Mouse (Mus musculus): Measurements from ENCODE around the gene Wdr74. TPM values are rescaled to one million over a fixed set of nuclear protein-coding genes. Genes with fewer than 3 reads are reported as not detected.
"Not testable (repeated sequence)": the region's sequence is repeated elsewhere in the genome, so short reads cannot be mapped to it uniquely, and the experiment has no call there.

Wdr74 gene
- polyA plus RNA-seq, 1 experiment from 2014 or later = 97.4 TPM

GRCm38 (mm10) chr19:8711506-8711905 is 24.1 kb upstream of the Wdr74 start:
- no peak overlapping the region for H3K27ac ChIP-seq (replicated peaks)
- H3K4me3 ChIP-seq = peak overlapping the region; percentile 74
- H3K4me2 ChIP-seq (replicated peaks) = peak overlapping the region; percentile 73
- no peak for ATAC-seq (replicated peaks)
- no peaks in the 10 kb centered on the region for H3K9me3 ChIP-seq
- H3K4me1 ChIP-seq = peaks cover 32% of the 10 kb centered on the region
- H3K9ac ChIP-seq (replicated peaks) = no peak overlapping the region
- WGBS = 80% methylated on average over 4 of the region's 4 CpGs
- peaks cover 43% of the 10 kb centered on the region for H3K36me3 ChIP-seq
- no peaks in the 10 kb centered on the region for H3K27me3 ChIP-seq

DNA sequence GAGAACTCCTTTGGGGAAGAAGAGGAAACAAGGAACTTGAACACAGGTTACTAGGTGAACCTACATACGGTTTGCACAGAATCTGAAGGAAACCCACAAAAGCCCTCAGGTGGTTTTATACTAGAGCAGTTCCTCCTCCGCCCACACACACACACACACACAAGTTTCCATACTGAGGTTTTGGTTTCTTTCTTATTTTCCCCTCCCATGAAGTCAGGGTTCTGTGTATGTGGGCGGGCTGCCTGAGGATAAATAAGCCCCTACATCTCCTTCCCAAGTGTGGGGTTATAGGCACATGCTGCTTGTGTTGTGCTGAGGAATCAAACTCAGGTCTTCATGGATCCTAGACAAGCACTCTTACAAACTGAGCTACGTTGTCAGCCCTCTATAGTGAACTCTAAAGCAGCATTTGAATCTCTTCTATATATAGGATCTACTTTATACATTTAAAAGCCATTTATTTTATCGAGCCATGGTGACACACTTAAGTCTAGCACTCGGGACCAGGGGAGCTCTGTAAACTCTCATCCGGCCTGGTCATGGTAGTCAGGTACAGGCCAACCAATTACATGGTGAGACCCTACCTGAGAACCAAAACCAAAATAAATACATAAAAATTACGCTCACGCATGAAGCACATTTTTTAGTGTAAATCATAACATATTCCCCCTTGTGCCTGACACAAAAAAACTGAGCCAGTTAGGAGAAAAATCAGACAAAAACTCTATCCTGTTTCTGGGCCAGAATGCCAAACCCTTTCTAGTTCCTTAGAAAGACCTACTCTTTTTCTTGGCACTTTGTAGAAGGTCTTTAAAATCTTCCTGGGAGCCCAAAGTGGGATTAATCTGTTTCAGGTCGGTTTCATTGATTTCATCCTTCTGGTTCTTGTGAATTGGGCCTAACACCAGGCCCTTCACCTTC is 23.4 kb upstream of the Wdr74 start:
- H3K4me3 ChIP-seq = peak overlapping the region; percentile 74
- no peak for ATAC-seq (replicated peaks)
- no peaks in the 10 kb centered on the region for H3K9me3 ChIP-seq
- H3K27me3 ChIP-seq = no peaks in the 10 kb centered on the region
- peaks cover 37% of the 10 kb centered on the region for H3K36me3 ChIP-seq
- peak overlapping the region; percentile 80 for H3K9ac ChIP-seq (replicated peaks)
- peaks cover 32% of the 10 kb centered on the region for H3K4me1 ChIP-seq
- 63% methylated on average over 10 of the region's 10 CpGs for WGBS
- peak overlapping the region; percentile 92 for H3K27ac ChIP-seq (replicated peaks)
- H3K4me2 ChIP-seq (replicated peaks) = peak overlapping the region; percentile 73

DNA sequence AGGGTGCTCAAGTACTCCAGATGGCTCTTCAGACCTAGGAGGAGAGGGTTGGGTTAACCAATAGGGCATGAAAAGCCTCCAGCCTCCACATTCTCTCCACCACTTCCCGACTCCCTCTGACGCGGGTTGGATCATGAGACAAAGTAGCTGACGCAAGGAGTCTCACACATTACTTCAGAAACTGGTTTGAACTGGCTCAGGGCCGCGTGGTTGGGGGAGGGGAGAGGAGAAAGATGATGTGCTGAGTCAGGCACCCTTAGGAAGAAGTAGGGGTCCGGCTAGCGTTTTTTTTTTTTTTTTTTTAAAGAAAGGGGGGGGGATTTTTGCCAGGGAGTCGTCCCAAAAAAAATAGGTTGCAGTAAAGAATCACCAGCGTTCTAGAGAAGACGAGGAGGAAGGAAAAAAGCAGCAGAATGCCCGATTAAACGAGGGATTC is 22.7 kb upstream of the Wdr74 start:
- peaks cover 32% of the 10 kb centered on the region for H3K4me1 ChIP-seq
- H3K9me3 ChIP-seq = no peaks in the 10 kb centered on the region
- peak overlapping the region; percentile 73 for H3K4me2 ChIP-seq (replicated peaks)
- no peaks in the 10 kb centered on the region for H3K27me3 ChIP-seq
- H3K36me3 ChIP-seq = peaks cover 31% of the 10 kb centered on the region
- H3K27ac ChIP-seq (replicated peaks) = peak overlapping the region; percentile 92
- under 1% methylated on average over 13 of the region's 13 CpGs for WGBS
- peak; percentile 76 for ATAC-seq (replicated peaks)
- H3K4me3 ChIP-seq = peak overlapping the region; percentile 74
- H3K9ac ChIP-seq (replicated peaks) = peak overlapping the region; percentile 80

DNA sequence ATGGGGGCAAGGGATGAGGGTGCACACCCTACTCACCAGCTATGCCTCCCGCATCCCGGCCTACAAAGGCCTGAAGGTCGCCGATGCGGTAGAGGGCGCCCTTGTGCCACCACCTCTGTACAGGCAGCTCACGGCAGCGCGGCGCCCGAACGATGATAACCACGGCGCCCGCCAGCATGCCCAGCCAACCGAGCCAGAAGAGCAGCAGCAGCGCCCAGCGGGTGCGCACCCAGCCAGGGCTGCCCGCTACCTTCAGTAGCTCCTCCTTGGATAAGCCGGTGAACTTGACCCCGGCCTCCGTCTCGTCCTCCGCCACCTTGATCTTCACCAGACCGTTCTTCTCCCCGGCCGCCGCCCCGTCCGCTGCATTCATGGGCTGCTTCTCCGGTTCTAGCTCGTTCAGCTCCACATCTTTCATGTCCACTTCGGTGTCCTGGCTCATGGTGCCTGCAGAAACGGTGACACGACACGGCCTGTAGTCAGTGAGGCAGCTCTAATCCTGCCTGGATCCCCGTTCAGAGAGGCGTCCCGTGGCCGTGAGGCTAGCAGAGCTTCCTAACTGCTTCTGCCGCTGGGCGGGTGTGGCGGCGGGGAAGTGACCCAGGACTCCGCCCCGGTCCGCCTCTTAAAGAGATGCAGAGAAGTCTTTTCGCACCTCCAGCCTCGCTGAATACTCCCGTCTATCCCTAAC is 22.2 kb upstream of the Wdr74 start:
- peaks cover 25% of the 10 kb centered on the region for H3K36me3 ChIP-seq
- H3K4me3 ChIP-seq = peak overlapping the region; percentile 74
- H3K9ac ChIP-seq (replicated peaks) = peak overlapping the region; percentile 80
- peaks cover 32% of the 10 kb centered on the region for H3K4me1 ChIP-seq
- H3K27me3 ChIP-seq = no peaks in the 10 kb centered on the region
- H3K4me2 ChIP-seq (replicated peaks) = peak overlapping the region; percentile 73
- peak; percentile 94 for ATAC-seq (replicated peaks)
- 1% methylated on average over 50 of the region's 51 CpGs for WGBS
- H3K27ac ChIP-seq (replicated peaks) = peak overlapping the region; percentile 92
- no peaks in the 10 kb centered on the region for H3K9me3 ChIP-seq

DNA sequence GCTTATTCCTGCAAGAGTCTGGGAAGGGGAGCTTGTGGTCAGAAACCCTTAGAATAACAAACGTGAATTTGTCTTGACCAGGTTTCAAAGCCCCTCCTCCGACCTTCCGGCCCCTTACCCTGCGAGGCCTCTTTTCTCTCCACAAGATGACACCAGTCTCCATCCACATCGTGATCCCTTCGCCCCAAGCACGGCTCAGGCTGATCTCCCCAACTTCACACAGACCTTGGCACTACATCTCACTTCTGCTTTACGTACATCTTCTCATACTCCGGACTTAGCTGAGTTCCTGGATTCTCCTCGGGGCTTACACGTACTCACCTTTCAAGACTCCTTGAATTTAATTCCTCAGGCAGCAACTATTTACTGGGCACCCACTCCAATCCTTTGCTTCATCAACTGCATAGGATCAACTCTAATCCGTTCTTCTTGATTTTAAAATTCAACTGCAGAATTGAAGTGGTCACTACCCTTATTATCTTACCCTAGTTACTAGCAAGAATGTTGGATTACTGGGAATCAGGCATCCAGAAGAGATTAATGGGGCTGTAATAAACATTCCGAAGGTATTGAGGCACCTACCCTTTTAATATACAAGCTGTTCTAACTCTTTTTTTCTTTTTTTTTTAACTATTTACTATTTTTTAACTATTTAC is 21.5 kb upstream of the Wdr74 start:
- Histone ChIP-seq H3K9me3 (no peaks in the 10 kb centered on the region), H3K9ac (replicated peaks) (peak overlapping the region; percentile 80), H3K27ac (replicated peaks) (peak overlapping the region; percentile 92), H3K4me3 (peak overlapping the region; percentile 74), H3K4me1 (peaks cover 32% of the 10 kb centered on the region), H3K27me3 (no peaks in the 10 kb centered on the region), H3K4me2 (replicated peaks) (peak overlapping the region; percentile 73), H3K36me3 (peaks cover 18% of the 10 kb centered on the region)
- peak; percentile 20; the same call in 1 of the 2 replicates for ATAC-seq (replicated peaks)
- WGBS = 6% methylated on average over 13 of the region's 13 CpGs

DNA sequence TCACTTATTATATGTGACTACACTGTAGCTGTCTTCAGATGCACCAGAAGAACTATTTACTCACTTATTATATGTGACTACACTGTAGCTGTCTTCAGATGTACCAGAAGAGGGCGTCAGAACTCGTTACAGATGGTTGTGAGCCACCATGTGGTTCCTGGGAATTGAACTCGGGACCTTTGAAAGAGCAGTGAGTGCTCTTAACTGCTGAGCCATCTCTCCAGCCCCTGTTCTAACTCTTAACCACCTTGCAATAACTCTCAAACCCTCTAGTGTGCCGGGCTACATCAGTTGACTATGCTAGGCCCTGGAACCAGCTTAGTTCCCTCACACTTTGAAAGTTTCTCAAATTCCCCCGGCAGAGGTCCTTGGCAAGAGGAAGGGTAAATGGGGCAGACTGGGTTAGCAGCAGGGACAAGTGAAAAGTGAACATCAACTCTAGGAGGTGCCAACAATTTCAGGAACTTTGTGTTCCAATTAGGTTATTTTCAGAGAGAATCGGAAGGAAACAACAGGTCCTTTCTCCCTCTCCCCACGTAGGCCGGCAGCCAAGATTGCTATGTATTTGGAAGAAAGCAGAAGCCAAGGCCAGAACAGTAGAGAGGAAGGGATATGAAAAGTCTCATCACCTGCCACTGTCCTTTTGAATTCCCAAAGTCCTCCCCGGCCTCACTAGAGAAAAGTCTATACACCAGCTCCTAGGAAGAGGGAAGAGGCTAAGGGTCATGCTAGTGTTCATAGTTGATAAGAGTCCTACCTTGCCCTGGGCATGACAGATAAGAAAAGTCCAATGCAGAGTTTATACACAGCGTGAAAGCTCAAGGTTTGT is 20.8 kb upstream of the Wdr74 start:
- Histone ChIP-seq H3K9ac (replicated peaks) (no peak overlapping the region), H3K36me3 (peaks cover 11% of the 10 kb centered on the region), H3K4me2 (replicated peaks) (0 out of 2 replicates have a peak overlapping the region, but pooled peaks have one; percentile 73), H3K4me3 (no peak overlapping the region), H3K9me3 (no peaks in the 10 kb centered on the region), H3K4me1 (peaks cover 32% of the 10 kb centered on the region), H3K27ac (replicated peaks) (no peak overlapping the region), H3K27me3 (no peaks in the 10 kb centered on the region)
- ATAC-seq (replicated peaks) = no peak
- WGBS = 69% methylated on average over 10 of the region's 10 CpGs

GRCm38 (mm10) chr19:8715868-8716766 is 19.5 kb upstream of the Wdr74 start:
- no peaks in the 10 kb centered on the region for H3K9me3 ChIP-seq
- no peak overlapping the region for H3K27ac ChIP-seq (replicated peaks)
- H3K36me3 ChIP-seq = peaks cover under 1% of the 10 kb centered on the region; the same call in 1 of the 2 replicates
- WGBS = 79% methylated on average over 10 of the region's 10 CpGs
- ATAC-seq (replicated peaks) = no peak
- no peak overlapping the region for H3K4me2 ChIP-seq (replicated peaks)
- no peak overlapping the region for H3K4me3 ChIP-seq
- H3K27me3 ChIP-seq = no peaks in the 10 kb centered on the region
- no peak overlapping the region for H3K9ac ChIP-seq (replicated peaks)
- peaks cover 25% of the 10 kb centered on the region for H3K4me1 ChIP-seq

DNA sequence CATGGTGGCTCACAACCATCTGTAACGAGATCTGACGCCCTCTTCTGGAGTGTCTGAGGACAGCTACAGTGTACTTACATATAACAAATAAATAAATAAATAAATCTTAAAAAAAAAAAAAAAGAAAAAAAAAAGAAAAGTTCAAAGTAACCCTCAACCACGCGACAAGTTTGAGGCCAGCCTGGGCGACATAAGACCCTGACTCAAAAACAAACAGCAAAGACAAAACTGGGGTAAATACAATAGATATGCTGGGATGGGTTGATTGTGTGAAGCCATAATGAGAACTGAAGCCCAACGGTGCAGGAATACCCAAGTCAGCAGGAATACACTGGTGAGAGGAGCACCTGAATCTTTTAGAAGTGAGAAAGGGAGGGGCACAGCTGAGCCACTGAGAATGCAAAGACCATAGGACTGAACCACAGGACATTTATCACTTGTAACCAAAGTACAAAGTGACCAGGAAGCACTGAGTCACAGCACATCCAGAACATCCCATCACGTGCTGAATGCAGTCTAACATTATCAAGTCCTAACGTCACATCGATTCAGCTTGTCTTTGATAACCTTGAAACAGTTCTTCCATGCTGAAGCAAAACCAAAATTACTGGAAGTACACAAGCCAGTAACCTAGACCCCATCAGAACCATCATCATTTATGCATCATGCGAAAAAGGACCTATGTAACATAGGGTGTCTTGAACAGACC is 18.7 kb upstream of the Wdr74 start:
- ATAC-seq (replicated peaks) = no peak
- Histone ChIP-seq H3K27ac (replicated peaks) (no peak overlapping the region), H3K9me3 (no peaks in the 10 kb centered on the region), H3K4me3 (no peak overlapping the region), H3K36me3 (no peaks in the 10 kb centered on the region), H3K4me2 (replicated peaks) (no peak overlapping the region), H3K9ac (replicated peaks) (no peak overlapping the region), H3K27me3 (no peaks in the 10 kb centered on the region), H3K4me1 (peaks cover 25% of the 10 kb centered on the region)
- 79% methylated on average over 9 of the region's 10 CpGs for WGBS

GRCm38 (mm10) chr19:8718357-8718756 is 17.3 kb upstream of the Wdr74 start:
- Histone ChIP-seq H3K9me3 (no peaks in the 10 kb centered on the region), H3K27me3 (no peaks in the 10 kb centered on the region), H3K9ac (replicated peaks) (no peak overlapping the region), H3K4me1 (peaks cover 20% of the 10 kb centered on the region), H3K4me3 (no peak overlapping the region), H3K4me2 (replicated peaks) (no peak overlapping the region), H3K27ac (replicated peaks) (no peak overlapping the region), H3K36me3 (no peaks in the 10 kb centered on the region)
- 74% methylated on average over 3 of the region's 3 CpGs for WGBS
- no peak for ATAC-seq (replicated peaks)

GRCm38 (mm10) chr19:8719037-8719436 is 16.6 kb upstream of the Wdr74 start:
- H3K9me3 ChIP-seq; H3K9ac ChIP-seq (replicated peaks); H3K36me3 ChIP-seq; ATAC-seq (replicated peaks); H3K27me3 ChIP-seq; H3K4me2 ChIP-seq (replicated peaks); H3K4me3 ChIP-seq; H3K27ac ChIP-seq (replicated peaks): not testable (repeated sequence)
- H3K4me1 ChIP-seq = peaks cover 20% of the 10 kb centered on the region
